Mouse (Mus musculus): ENCODE data around the gene Flnb. TPM values are rescaled to one million over a fixed set of nuclear protein-coding genes. Genes with fewer than 3 reads are reported as not detected.

Gene Flnb
- total RNA-seq, 4 experiments from 2014 or later: 14.3 to 31.5 (median 21.0) TPM

GRCm38 (mm10) chr14:7943101-7943800 is 125.5 kb downstream of the Flnb start:
- DNase-seq (ENCODE audit: low spot score): peak; percentile 33

GRCm38 (mm10) chr14:7943801-7944135 is 126.0 kb downstream of the Flnb start:
- DNase-seq (ENCODE audit: low spot score): no peak

GRCm38 (mm10) chr14:7944349-7945039 is 126.7 kb downstream of the Flnb start:
- no peak for DNase-seq (ENCODE audit: low spot score)

- no peak for DNase-seq (ENCODE audit: low spot score)
Measured at GRCm38 (mm10) chr14:7945261-7945660, 127.5 kb downstream of the Flnb start.

GRCm38 (mm10) chr14:7951234-7951633 is 133.5 kb downstream of the Flnb start:
- no peak for DNase-seq (ENCODE audit: low spot score)

GRCm38 (mm10) chr14:7952610-7953254 is 135.0 kb downstream of the Flnb start:
- DNase-seq (ENCODE audit: low spot score): peak; percentile 63

- DNase-seq (ENCODE audit: low spot score): no peak
Measured at GRCm38 (mm10) chr14:7954071-7954471, 136.3 kb downstream of the Flnb start.

- DNase-seq (ENCODE audit: low spot score): no peak
Measured at GRCm38 (mm10) chr14:7956427-7956826, 138.7 kb downstream of the Flnb start.

- no peak for DNase-seq (ENCODE audit: low spot score)
Measured at GRCm38 (mm10) chr14:7957049-7957448, 139.3 kb downstream of the Flnb start, which contains the start of gene Gm45521. Gene Gm45521 (plus strand): TSS chr14:7957288.

- no peak for DNase-seq (ENCODE audit: low spot score)
Measured at GRCm38 (mm10) chr14:7960616-7961015, 142.9 kb downstream of the Flnb start.

GRCm38 (mm10) chr14:7961714-7962113 is 144.0 kb downstream of the Flnb start:
- DNase-seq (ENCODE audit: low spot score): no peak

GRCm38 (mm10) chr14:7962626-7963025 is 144.9 kb downstream of the Flnb start:
- no peak for DNase-seq (ENCODE audit: low spot score)

- no peak for DNase-seq (ENCODE audit: low spot score)
Measured at GRCm38 (mm10) chr14:7963160-7963559, 145.4 kb downstream of the Flnb start.

GRCm38 (mm10) chr14:7964219-7964889 is 146.6 kb downstream of the Flnb start:
- peak; percentile 78 for DNase-seq (ENCODE audit: low spot score)

- no peak for DNase-seq (ENCODE audit: low spot score)
Measured at GRCm38 (mm10) chr14:7971889-7972493, 154.2 kb downstream of the Flnb start.

GRCm38 (mm10) chr14:7974643-7975042 is 156.9 kb downstream of the Flnb start:
- DNase-seq (ENCODE audit: low spot score): no peak

- no peak for DNase-seq (ENCODE audit: low spot score)
Measured at GRCm38 (mm10) chr14:7975177-7975576, 157.4 kb downstream of the Flnb start.

- no peak for DNase-seq (ENCODE audit: low spot score)
Measured at GRCm38 (mm10) chr14:7977471-7977870, 159.7 kb downstream of the Flnb start.

GRCm38 (mm10) chr14:7978183-7978582 is 160.4 kb downstream of the Flnb start:
- DNase-seq (ENCODE audit: low spot score): no peak

- no peak for DNase-seq (ENCODE audit: low spot score)
Measured at GRCm38 (mm10) chr14:7981226-7981625, 163.5 kb downstream of the Flnb start.

GRCm38 (mm10) chr14:7986913-7987312 is 169.2 kb downstream of the Flnb start:
- no peak for DNase-seq (ENCODE audit: low spot score)

- no peak for DNase-seq (ENCODE audit: low spot score)
Measured at GRCm38 (mm10) chr14:7989371-7989770, 171.6 kb downstream of the Flnb start.

Measured in heart, adult 8-10 months (tissue).